Mouse (Mus musculus) yolk sac, embryonic 10.5 days (tissue): ENCODE results near the gene Smurf2.

Source experiments
- DNase-seq: peaks from one replicate; pipeline ENCODE4 v3.0.0-alpha.2; 2017; ENCODE audit warnings: low spot score

Gene Smurf2

GRCm38 (mm10) chr11:106907253-106907652 is 13.3 kb downstream of the Smurf2 start:
- no peak for DNase-seq

- no peak for DNase-seq
Observed at GRCm38 (mm10) chr11:106905707-106906106, 14.8 kb downstream of the Smurf2 start.

GRCm38 (mm10) chr11:106899804-106900203 is 20.7 kb downstream of the Smurf2 start:
- no peak for DNase-seq

GRCm38 (mm10) chr11:106896561-106897168 is 23.9 kb downstream of the Smurf2 start:
- no peak for DNase-seq

- no peak for DNase-seq
Observed at GRCm38 (mm10) chr11:106883656-106884055, 36.9 kb downstream of the Smurf2 start.

- no peak for DNase-seq
Observed at GRCm38 (mm10) chr11:106872650-106873049, 47.9 kb downstream of the Smurf2 start.

GRCm38 (mm10) chr11:106851438-106851837 is 69.1 kb downstream of the Smurf2 start:
- no peak for DNase-seq

- no peak for DNase-seq
Observed at GRCm38 (mm10) chr11:106842002-106842401, 78.5 kb downstream of the Smurf2 start.

- no peak for DNase-seq
Observed at GRCm38 (mm10) chr11:106828079-106828478, 92.4 kb downstream of the Smurf2 start.

GRCm38 (mm10) chr11:106824403-106824802 is 96.1 kb downstream of the Smurf2 start:
- DNase-seq = no peak

- DNase-seq = no peak
Observed at GRCm38 (mm10) chr11:106823741-106824140, 96.8 kb downstream of the Smurf2 start.

GRCm38 (mm10) chr11:106822911-106823310 is 97.6 kb downstream of the Smurf2 start:
- no peak for DNase-seq

GRCm38 (mm10) chr11:106822491-106822890 is 98.0 kb downstream of the Smurf2 start:
- DNase-seq = no peak

GRCm38 (mm10) chr11:106821397-106821796 is 99.1 kb downstream of the Smurf2 start:
- DNase-seq = no peak

GRCm38 (mm10) chr11:106820972-106821371 is 99.5 kb downstream of the Smurf2 start:
- DNase-seq = no peak

- no peak for DNase-seq
Observed at GRCm38 (mm10) chr11:106820252-106820651, 100.3 kb downstream of the Smurf2 start.

GRCm38 (mm10) chr11:106819595-106819994 is 100.9 kb downstream of the Smurf2 start:
- no peak for DNase-seq

GRCm38 (mm10) chr11:106818341-106818740 is 102.2 kb downstream of the Smurf2 start:
- DNase-seq = no peak

- no peak for DNase-seq
Observed at GRCm38 (mm10) chr11:106817808-106818207, 102.7 kb downstream of the Smurf2 start.

- DNase-seq = no peak
Observed at GRCm38 (mm10) chr11:106817156-106817555, 103.4 kb downstream of the Smurf2 start.

GRCm38 (mm10) chr11:106816316-106816715 is 104.2 kb downstream of the Smurf2 start:
- DNase-seq = no peak

GRCm38 (mm10) chr11:106815761-106816160 is 104.8 kb downstream of the Smurf2 start:
- no peak for DNase-seq

GRCm38 (mm10) chr11:106815331-106815730 is 105.2 kb downstream of the Smurf2 start:
- no peak for DNase-seq

GRCm38 (mm10) chr11:106814601-106815320 is 105.8 kb downstream of the Smurf2 start:
- no peak for DNase-seq
